Mouse (Mus musculus) lung, postnatal 0 days (tissue): ENCODE measurements around the gene Thnsl2. TPM values are rescaled to one million over a fixed set of nuclear protein-coding genes. Genes with fewer than 3 reads are reported as not detected.
A peak's percentile ranks its signal among the peaks of the same experiment; 100 is the strongest.

ENCODE experiments used
- ATAC-seq: fragments of 200-750 bp; cut with Nextera tagmentation; 2 replicates; pipeline ENCODE4 v1.8.0; 2017; ENCODE audit warnings: moderate library complexity
- DNase-seq: peaks from one replicate; pipeline ENCODE4 v3.0.0-alpha.2; 2016; ENCODE audit warnings: low spot score
- H3K27ac ChIP-seq: fragments of 300-500 bp; sonication (generic); 2 replicates; pipeline ENCODE4 v1.5.1; 2014; ENCODE audit warnings: antibody characterized with exemption, mild to moderate bottlenecking, low read length, mixed read lengths
- H3K27me3 ChIP-seq: fragments of 300-500 bp; sonication (generic); replicated peaks from 2 replicates; pipeline ENCODE4 v1.6.1; 2014; ENCODE audit warnings: low read length, mixed read lengths; ENCODE audit not compliant: insufficient read depth
- H3K36me3 ChIP-seq: fragments of 300-500 bp; sonication (generic); 2 replicates; pipeline ENCODE4 v1.6.1; 2014; ENCODE audit warnings: low read length, mixed read lengths; ENCODE audit not compliant: insufficient read depth
- H3K4me1 ChIP-seq: fragments of 300-500 bp; sonication (generic); 2 replicates; pipeline ENCODE4 v1.6.1; 2014; ENCODE audit warnings: antibody characterized with exemption, low read depth, low read length, mixed read lengths; ENCODE audit not compliant: insufficient read depth
- H3K4me2 ChIP-seq: fragments of 300-500 bp; sonication (generic); replicated peaks from 2 replicates; pipeline ENCODE4 v1.6.1; 2014; ENCODE audit warnings: low read depth, mild to moderate bottlenecking, low read length, moderate library complexity, mixed read lengths
- H3K4me3 ChIP-seq: fragments of 300-500 bp; sonication (generic); 2 replicates; pipeline ENCODE4 v1.5.1; 2014; ENCODE audit warnings: low read depth, low read length
- H3K9ac ChIP-seq: fragments of 300-500 bp; sonication (generic); replicated peaks from 2 replicates; pipeline ENCODE4 v1.6.1; 2014; ENCODE audit warnings: low read depth, mild to moderate bottlenecking
- H3K9me3 ChIP-seq: fragments of 300-500 bp; sonication (generic); 2 replicates; pipeline ENCODE4 v1.6.1; 2016; ENCODE audit warnings: low read length, mixed read lengths
- CTCF ChIP-seq: IDR thresholded peaks from 2 replicates; pipeline ENCODE4 v1.5.1; 2016; ENCODE audit warnings: antibody characterized with exemption, mild to moderate bottlenecking
- EP300 ChIP-seq: IDR thresholded peaks from 2 replicates; pipeline ENCODE4 v1.6.1; 2016; ENCODE audit warnings: antibody characterized with exemption, mild to moderate bottlenecking, control low read depth
- WGBS: fragments of 180-500 bp; shearing (Covaris S2); extraction: QIAGEN DNeasy Blood & Tissue Kit; methylation state at CpG from one replicate; pipeline ENCODE4 v1.1.7; 2014; 5-methylcytosine and 5-hydroxymethylcytosine counted together
- polyA plus RNA-seq: library from polyadenylated mRNA; unstranded; fragments of >200 nt; fragmentation: Nextera tagmentation; extraction: Ambion mirVana; gene quantifications from 2 replicates; pipeline ENCODE4 v1.2.1, GENCODE M21; 2015

Gene Thnsl2
- polyA plus RNA-seq, 1 experiment from 2014 or later, result 15.4 TPM

DNA sequence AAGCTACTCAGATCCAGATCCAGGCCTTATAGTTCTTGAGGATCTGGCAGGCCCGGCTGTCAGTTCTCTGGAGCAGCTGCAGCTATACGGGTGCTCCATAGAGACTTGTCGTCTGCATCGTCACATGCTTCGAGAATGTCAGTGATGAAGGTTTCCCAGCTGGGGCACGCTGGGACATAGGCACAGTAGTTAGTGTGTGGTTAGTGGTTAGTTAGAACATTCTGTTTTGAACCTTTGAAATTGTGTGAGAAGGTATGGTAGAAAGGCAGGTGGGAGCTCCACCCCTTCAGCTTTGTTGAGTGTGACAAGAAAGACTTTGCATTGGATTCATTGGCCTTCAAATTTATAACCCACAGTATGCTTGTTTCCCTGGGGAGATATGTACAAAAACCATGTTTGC lies 10.6 kb upstream of the Thnsl2 start:
- TF ChIP-seq EP300 (no peak), CTCF (no peak)
- Histone ChIP-seq H3K27ac (no peak overlapping the region), H3K9ac (no peak overlapping the region), H3K4me3 (no peak overlapping the region), H3K36me3 (no peaks in the 10 kb centered on the region), H3K27me3 (no peaks in the 10 kb centered on the region), H3K4me2 (no peak overlapping the region), H3K4me1 (no peaks in the 10 kb centered on the region), H3K9me3 (no peaks in the 10 kb centered on the region)
- no peak for DNase-seq
- no peak for ATAC-seq
- 69% methylated on average over 6 of the region's 6 CpGs for WGBS

DNA sequence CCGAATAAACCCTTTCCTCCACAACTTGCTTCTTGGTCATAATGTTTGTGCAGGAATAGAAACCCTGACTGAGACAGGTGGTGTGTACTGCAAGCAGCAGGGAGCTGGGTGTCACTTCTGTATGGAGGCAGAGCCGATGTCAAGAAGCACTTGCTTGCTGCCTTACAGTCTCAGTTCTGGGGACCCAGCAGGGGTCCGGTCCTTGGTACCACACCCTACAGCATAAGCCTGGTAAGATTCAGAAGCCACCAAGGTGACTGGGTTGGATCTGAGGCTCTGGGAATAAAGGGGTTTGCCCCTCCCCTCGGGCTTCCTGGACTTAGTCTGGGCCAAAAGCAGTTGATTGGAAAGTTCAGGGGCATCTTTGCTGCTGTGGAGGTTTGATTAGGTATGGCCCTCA lies 9.2 kb upstream of the Thnsl2 start:
- WGBS, result 75% methylated on average over 4 of the region's 4 CpGs
- Histone ChIP-seq H3K9ac (no peak overlapping the region), H3K4me2 (no peak overlapping the region), H3K9me3 (no peaks in the 10 kb centered on the region), H3K4me3 (no peak overlapping the region), H3K27ac (no peak overlapping the region), H3K36me3 (no peaks in the 10 kb centered on the region), H3K4me1 (no peaks in the 10 kb centered on the region), H3K27me3 (no peaks in the 10 kb centered on the region)
- no peak for DNase-seq
- no peak for ATAC-seq
- TF ChIP-seq CTCF (no peak), EP300 (no peak)

DNA sequence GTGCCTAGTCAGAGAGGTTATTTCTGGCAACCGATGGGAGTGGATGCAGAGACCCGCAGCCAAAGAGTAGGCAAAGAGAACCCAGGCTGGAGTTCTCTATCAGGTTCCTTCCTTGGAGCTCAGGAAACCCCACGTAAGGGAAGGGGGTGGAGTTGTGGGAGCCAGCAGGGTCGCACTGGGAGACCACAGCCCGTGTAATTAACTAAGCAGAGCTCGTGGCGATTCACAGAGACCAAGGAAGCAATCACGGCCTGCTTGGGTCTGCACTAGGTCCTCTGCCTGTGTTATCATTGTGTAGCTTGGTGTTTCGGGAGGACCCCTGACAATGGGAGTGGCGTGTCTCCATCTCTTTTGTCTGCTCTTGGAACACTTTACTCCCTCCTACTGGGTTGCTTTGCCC lies 6.9 kb upstream of the Thnsl2 start:
- Histone ChIP-seq H3K4me2 (no peak overlapping the region), H3K36me3 (no peaks in the 10 kb centered on the region), H3K9me3 (no peaks in the 10 kb centered on the region), H3K4me3 (no peak overlapping the region), H3K9ac (no peak overlapping the region), H3K4me1 (no peaks in the 10 kb centered on the region), H3K27ac (no peak overlapping the region), H3K27me3 (no peaks in the 10 kb centered on the region)
- TF ChIP-seq EP300 (no peak), CTCF (no peak)
- ATAC-seq (no peak), DNase-seq (no peak)
- 55% methylated on average over 10 of the region's 10 CpGs for WGBS

DNA sequence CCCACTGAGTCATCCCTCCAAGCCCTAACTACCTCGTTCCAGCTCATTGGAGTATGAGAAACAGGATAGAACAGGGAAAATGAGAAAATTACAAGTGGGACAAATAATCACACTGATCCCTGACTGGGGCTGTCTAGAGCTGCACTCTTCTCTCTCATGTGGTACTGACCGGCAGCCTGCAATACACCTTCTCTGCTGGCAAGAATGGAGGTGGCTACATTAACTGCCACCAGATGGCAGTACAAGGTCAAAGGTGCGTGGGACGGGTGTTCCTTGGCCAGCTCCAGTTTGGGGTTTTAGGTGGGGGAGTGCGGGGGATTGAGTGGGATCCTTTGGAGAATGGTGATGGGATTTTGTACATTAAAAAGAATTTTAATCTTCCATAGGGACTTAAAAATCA lies 5.3 kb upstream of the Thnsl2 start:
- Histone ChIP-seq H3K27me3 (no peaks in the 10 kb centered on the region), H3K9me3 (no peaks in the 10 kb centered on the region), H3K9ac (no peak overlapping the region), H3K27ac (no peak overlapping the region), H3K4me3 (no peak overlapping the region), H3K4me1 (no peaks in the 10 kb centered on the region), H3K4me2 (no peak overlapping the region), H3K36me3 (no peaks in the 10 kb centered on the region)
- DNase-seq (peak; percentile 57), ATAC-seq (no peak)
- TF ChIP-seq CTCF (peak; percentile 83), EP300 (no peak)
- 13% methylated on average over 5 of the region's 5 CpGs for WGBS

DNA sequence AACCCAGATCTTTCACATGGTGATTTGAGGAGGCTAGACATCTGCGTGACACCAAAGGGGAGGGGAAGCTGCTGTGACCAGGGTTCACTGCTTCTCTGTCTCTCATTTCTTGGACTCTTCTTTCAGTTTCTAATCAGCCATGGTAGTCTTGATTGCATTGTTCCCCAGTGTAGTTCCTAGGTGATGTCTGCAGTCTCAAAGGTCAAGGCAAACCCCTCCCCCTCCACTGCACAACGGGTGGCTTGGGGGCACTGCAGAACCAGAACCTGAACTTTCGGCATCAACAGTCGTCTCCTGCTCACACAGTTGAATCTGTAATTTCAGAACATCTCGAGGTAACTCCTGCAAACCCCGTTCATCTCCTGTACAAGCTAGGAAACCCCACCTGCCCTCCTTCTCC lies 4.1 kb upstream of the Thnsl2 start:
- H3K27me3 ChIP-seq, result no peaks in the 10 kb centered on the region
- WGBS, result 71% methylated on average over 6 of the region's 6 CpGs
- H3K9ac ChIP-seq, result no peak overlapping the region
- no peaks in the 10 kb centered on the region for H3K9me3 ChIP-seq
- TF ChIP-seq EP300 (no peak), CTCF (no peak)
- DNase-seq (no peak), ATAC-seq (no peak)
- H3K4me3 ChIP-seq, result no peak overlapping the region
- H3K4me2 ChIP-seq, result no peak overlapping the region
- H3K36me3 ChIP-seq, result no peaks in the 10 kb centered on the region
- H3K4me1 ChIP-seq, result peaks cover 2% of the 10 kb centered on the region; the same call in 1 of the 2 replicates
- no peak overlapping the region for H3K27ac ChIP-seq

DNA sequence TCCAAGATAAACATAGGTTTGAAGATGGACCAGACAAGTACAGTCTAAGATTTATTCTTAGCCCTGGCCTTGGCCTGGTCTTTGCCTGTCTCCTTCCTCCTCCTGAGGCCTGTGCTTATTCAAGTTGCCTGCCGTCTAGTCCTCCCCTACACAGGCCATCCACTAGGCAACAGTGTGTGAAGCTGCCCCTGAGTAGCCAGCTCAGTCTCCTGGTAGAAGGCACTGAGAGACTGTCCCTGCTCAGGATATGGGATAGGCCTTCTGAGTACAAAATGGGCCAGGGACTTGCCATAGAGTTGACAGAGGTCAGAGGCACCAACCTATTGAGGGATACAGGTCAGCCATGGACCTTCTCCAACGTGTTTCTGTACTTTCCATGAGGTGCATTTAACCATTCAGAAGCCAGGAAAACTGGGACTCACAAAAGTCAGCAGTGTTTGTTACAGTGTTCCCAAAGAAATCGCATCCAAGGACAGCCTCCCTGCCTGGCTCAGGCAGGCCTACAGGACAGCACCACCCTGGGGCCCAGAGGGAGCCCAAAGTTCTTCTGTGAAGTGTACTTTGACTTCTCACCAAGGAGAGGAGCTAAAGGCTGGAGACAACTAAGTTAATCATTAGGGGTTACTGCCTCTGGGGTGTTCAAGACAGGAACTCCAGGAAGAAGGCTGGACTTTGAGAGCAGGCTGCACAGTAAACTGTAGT lies 1.2 kb upstream of the Thnsl2 start:
- H3K27ac ChIP-seq, result no peak overlapping the region
- DNase-seq (no peak), ATAC-seq (no peak)
- WGBS, result 56% methylated on average over 3 of the region's 3 CpGs
- no peak overlapping the region for H3K4me3 ChIP-seq
- H3K27me3 ChIP-seq, result no peaks in the 10 kb centered on the region
- H3K36me3 ChIP-seq, result no peaks in the 10 kb centered on the region
- no peak overlapping the region for H3K9ac ChIP-seq
- no peaks in the 10 kb centered on the region for H3K9me3 ChIP-seq
- H3K4me1 ChIP-seq, result peaks cover 3% of the 10 kb centered on the region; the same call in 1 of the 2 replicates
- no peak for TF ChIP-seq EP300
- TF ChIP-seq CTCF, result no peak
- H3K4me2 ChIP-seq, result no peak overlapping the region
